Mouse (Mus musculus) granulocyte monocyte progenitor cell, adult 5-6 weeks (primary cell): ENCODE results near the gene Dnmt3a. TPM values are rescaled to one million over a fixed set of nuclear protein-coding genes. Genes with fewer than 3 reads are reported as not detected.
"Not testable (repeated sequence)": the region's sequence is repeated elsewhere in the genome, so short reads cannot be mapped to it uniquely, and the experiment has no call there.

Source experiments
- ATAC-seq: replicated peaks from 2 replicates; pipeline ENCODE4 v1.8.0; 2016; ENCODE audit warnings: mild to moderate bottlenecking, moderate TSS enrichment, inconsistent platforms; ENCODE audit not compliant: poor library complexity, severe bottlenecking
- total RNA-seq, 2 experiments: library from RNA; stranded (forward) in 1 of 2; stranded (reverse) in 1 of 2; fragments of 200-712, 200-1000 nt in 1 of 2; fragments of >200 nt in 1 of 2; fragmentation: Nextera tagmentation in 1 of 2; gene quantifications; 2 replicates each; pipeline ENCODE4 v1.2.3; 2014 to 2017

The Dnmt3a gene
- total RNA-seq, 2 experiments from 2014 or later = 20.2 to 21.7 TPM

- ATAC-seq = no peak
Observed at GRCm38 (mm10) chr12:3898811-3899210, 93.0 kb downstream of the Dnmt3a start.

- no peak for ATAC-seq
Observed at GRCm38 (mm10) chr12:3905436-3905835, 99.6 kb downstream of the Dnmt3a start.

- ATAC-seq = no peak
Observed at GRCm38 (mm10) chr12:3906308-3906707, 100.5 kb downstream of the Dnmt3a start.

GRCm38 (mm10) chr12:3907008-3907407, 101.2 kb downstream of the Dnmt3a start:
- no peak for ATAC-seq

- no peak for ATAC-seq
Observed at GRCm38 (mm10) chr12:3907418-3907817, 101.6 kb downstream of the Dnmt3a start.

GRCm38 (mm10) chr12:3910466-3911093, 104.8 kb downstream of the Dnmt3a start:
- ATAC-seq = no peak

- ATAC-seq = no peak
Observed at GRCm38 (mm10) chr12:3911831-3912348, 106.1 kb downstream of the Dnmt3a start.

GRCm38 (mm10) chr12:3915852-3916251, 110.0 kb downstream of the Dnmt3a start:
- ATAC-seq = no peak

GRCm38 (mm10) chr12:3917668-3918341, 112.0 kb downstream of the Dnmt3a start:
- no peak for ATAC-seq

GRCm38 (mm10) chr12:3918577-3918976, 112.8 kb downstream of the Dnmt3a start:
- ATAC-seq = no peak

GRCm38 (mm10) chr12:3919423-3919822, 113.6 kb downstream of the Dnmt3a start:
- no peak for ATAC-seq

- peak; percentile 79 for ATAC-seq
Observed at GRCm38 (mm10) chr12:3926127-3926526, 120.3 kb downstream of the Dnmt3a start.

- ATAC-seq = no peak
Observed at GRCm38 (mm10) chr12:3928841-3929240, 123.0 kb downstream of the Dnmt3a start.

- ATAC-seq = not testable (repeated sequence)
Observed at GRCm38 (mm10) chr12:3930090-3930865, 124.5 kb downstream of the Dnmt3a start.

- ATAC-seq = no peak
Observed at GRCm38 (mm10) chr12:3942026-3942425, 136.2 kb downstream of the Dnmt3a start.

- no peak for ATAC-seq
Observed at GRCm38 (mm10) chr12:3944454-3945073, 138.8 kb downstream of the Dnmt3a start.

GRCm38 (mm10) chr12:3947503-3947902, 141.7 kb downstream of the Dnmt3a start:
- no peak for ATAC-seq

GRCm38 (mm10) chr12:3954651-3955050, 148.8 kb downstream of the Dnmt3a start, which contains the start of gene Pomc:
Gene Pomc (plus strand): TSS chr12:3954951.
- ATAC-seq = no peak

- ATAC-seq = no peak
Observed at GRCm38 (mm10) chr12:3955371-3955770, 149.6 kb downstream of the Dnmt3a start.

GRCm38 (mm10) chr12:3956351-3956750, 150.5 kb downstream of the Dnmt3a start:
- no peak for ATAC-seq
